In genomic region chr11:50981667-50982066, GRCm38 (mm10) we compare ENCODE assay signal across 24 mouse cellular contexts. TPM values are rescaled to one million over a fixed set of nuclear protein-coding genes. Genes with fewer than 3 reads are reported as not detected.
"Had no signal": no experiment of that assay in that cellular context is flagged by ENCODE, and none has a peak within 500 bp of the region (broad histone marks: within the 10 kb centered on the region; RNA-seq: fewer than 3 reads in every experiment).

TSS of gene Olfr1377 (plus strand) at chr11:50981967.

- H3K4me3 ChIP-seq: neural tube, embryonic 13.5 days; neural tube, embryonic 15.5 days; stomach, embryonic 15.5 days had no signal

- H3K9me3 ChIP-seq: neural tube, embryonic 13.5 days; neural tube, embryonic 15.5 days; stomach, embryonic 15.5 days had no signal

- H3K4me1 ChIP-seq: neural tube, embryonic 13.5 days; neural tube, embryonic 15.5 days; stomach, embryonic 15.5 days had no signal

- DNase-seq: right cerebral cortex, adult 18-20 months; right cerebral cortex, postnatal 14 days; right cerebral cortex, postnatal 25 days; right cerebral cortex, postnatal 4 days; spleen, adult 18-20 months; thymus, adult 18-20 months; thymus, adult 2 months; thymus, postnatal 14 days; thymus, postnatal 25 days; thymus, postnatal 36 days; thymus, postnatal 4 days had no signal

- H3K36me3 ChIP-seq: neural tube, embryonic 13.5 days; neural tube, embryonic 15.5 days; stomach, embryonic 15.5 days had no signal

- H3K27ac ChIP-seq: neural tube, embryonic 13.5 days; neural tube, embryonic 15.5 days; stomach, embryonic 15.5 days; stomach, postnatal 0 days had no signal

- H3K27me3 ChIP-seq: neural tube, embryonic 13.5 days; neural tube, embryonic 15.5 days; stomach, embryonic 15.5 days had no signal

RNA-seq across cellular contexts. Expression of gene Olfr1377, which starts in this region (rescaled TPM):
- total RNA-seq: neutrophil, adult 5-6 weeks had no signal
- polyA plus RNA-seq: neural tube, embryonic 13.5 days; neural tube, embryonic 14.5 days; neural tube, embryonic 15.5 days; small intestine, adult 2 months; spleen, adult 2 months; stomach, embryonic 14.5 days; stomach, embryonic 15.5 days; stomach, embryonic 16.5 days; stomach, postnatal 0 days; testis, adult 2 months; thymus, postnatal 0 days; urinary bladder, adult 2 months had no signal
